Mouse (Mus musculus): ENCODE data around the gene Adck1. TPM values are rescaled to one million over a fixed set of nuclear protein-coding genes. Genes with fewer than 3 reads are reported as not detected.

Gene Adck1
- polyA plus RNA-seq, 1 experiment = 46.9 TPM

DNA sequence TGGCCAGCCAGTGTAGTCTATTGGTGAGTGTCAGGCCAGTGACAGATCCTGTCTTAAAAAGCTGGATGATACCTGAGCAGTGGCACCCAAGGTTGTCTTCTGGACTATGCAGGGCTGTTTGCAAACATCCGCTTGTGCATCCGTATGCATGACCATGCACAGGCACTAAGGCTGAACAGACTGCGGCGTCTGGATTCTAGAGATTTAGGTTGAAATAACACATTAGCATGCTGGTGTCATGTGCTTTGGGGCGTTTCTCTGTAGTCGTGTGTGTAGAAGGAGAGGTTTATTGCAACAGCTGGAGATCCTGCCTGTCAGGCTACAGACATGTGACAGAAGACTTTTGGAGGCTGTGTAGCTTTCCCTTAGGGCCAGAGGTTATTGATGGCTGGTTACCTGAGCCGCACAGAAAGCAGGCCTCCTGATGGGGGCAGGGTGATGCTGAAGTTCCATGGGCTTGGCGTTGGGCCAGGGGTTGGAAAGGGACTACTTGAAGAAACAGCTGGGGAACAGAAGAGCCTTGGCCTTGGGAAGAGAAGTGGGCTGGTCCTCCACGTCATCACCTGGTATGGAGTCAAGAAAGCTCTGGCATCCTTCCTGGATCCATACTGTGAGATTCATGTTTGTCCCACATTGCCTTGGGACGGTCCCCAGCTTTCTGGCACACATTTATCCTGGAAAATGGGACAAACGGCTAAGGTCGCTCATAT lies 59.7 kb downstream of the Adck1 start:
- DNase-seq (ENCODE audit: extremely low spot score in 1 of 2, low spot score in 1 of 2) = no peak

DNA sequence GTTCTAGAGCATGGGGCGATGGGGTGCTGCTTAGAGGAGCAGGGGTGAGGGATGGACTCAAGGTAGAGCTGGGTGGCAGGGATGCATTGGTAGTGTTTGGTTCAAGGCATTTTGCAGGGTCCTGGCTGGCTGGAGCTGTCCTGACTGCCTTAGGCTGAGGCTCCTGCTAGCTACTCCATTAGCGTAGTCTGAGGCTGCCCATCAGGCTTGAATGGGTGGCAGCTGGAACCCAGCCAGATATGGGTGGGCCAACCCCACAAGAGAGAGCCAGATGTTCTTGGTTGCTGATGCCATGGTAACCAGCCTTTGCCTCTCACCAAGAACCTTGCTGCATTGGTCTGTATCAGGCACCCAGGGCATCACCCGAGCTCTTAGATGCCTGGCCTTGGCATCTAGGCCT lies 66.6 kb downstream of the Adck1 start:
- no peak for DNase-seq (ENCODE audit: extremely low spot score in 1 of 2, low spot score in 1 of 2)

DNA sequence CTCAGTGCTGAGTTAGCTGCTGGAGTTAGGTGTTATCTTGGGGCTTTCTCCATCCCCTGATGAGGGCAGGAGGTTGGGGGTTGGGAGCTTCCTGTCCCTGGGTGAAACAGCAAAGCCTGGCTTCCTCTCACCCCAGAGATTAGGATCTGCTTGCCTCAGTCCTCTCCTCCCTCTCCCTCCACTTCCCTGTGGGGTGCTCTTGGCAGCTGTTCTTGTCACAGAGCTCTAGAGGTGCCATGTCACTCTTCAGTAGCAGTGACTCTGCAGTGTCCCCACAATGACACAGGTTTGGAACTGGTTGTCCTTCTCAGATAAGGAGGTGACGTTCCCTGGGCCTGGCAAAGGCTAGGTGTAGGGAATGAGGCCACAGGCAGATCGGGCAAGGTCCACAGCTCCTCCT lies 68.4 kb downstream of the Adck1 start:
- no peak for DNase-seq (ENCODE audit: extremely low spot score in 1 of 2, low spot score in 1 of 2)

GRCm38 (mm10) chr12:88432277-88432676 lies 71.9 kb downstream of the Adck1 start:
- DNase-seq (ENCODE audit: extremely low spot score in 1 of 2, low spot score in 1 of 2) = no peak

DNA sequence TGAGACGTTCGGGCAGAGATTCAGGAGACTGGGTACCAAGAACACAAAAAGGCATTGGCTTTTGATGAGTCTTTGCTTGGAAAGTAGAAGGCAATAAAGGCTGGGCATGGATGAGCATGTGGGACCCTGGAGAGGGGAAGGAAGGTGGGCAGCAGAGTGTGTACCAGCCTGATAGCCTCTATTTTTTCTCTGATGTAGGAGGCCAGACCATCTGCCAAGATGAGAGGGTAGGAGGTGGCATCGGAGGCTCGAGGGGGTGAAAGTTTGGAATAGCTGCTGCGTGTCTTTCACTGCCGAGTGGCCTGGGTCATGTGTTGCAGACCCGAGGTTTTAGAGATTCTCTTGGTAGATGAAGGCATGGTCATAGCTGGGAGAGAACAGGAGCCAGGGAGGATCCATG lies 72.8 kb downstream of the Adck1 start:
- peak; percentile 45 to 46 for DNase-seq (ENCODE audit: extremely low spot score in 1 of 2, low spot score in 1 of 2)

DNA sequence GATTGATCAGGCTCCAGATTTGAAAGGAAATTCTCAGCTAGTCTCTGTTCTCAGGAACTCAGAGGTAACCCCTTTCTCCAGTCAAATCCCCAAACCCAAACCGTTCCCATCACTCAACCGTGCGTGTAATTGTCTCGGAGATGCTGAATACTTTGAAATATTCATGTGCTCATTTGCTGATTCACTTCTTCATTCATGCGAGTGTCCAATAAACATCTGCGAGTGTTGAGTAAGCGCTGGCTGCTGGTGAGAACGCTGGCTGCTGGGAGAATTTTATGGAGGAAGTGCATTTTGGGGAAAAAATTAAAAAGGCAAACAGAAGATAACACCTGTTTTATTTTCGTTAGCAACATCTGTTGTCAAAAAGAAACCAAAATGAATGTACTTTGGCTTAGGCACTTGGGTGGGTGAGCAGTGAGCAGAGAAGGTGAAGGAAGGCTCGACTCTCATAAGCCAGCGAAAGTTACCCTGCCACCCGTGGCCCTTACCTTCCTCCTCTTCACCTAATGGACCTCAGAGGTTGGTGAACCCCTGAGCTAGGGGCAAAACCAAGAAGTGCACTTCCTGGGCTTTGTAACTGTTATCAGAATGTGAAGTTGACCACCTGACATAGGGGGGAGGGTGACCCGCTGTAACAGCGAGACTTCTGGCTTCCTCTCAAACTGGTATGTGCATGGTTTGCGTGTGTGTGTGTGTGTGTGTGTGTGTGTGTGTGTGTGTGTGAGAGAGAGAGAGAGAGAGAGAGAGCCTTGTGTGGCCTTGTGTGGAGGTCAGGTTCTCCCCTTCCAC lies 76.8 kb downstream of the Adck1 start:
- DNase-seq (ENCODE audit: extremely low spot score in 1 of 2, low spot score in 1 of 2) = peak in 1 of 2 experiments; percentile 58

DNA sequence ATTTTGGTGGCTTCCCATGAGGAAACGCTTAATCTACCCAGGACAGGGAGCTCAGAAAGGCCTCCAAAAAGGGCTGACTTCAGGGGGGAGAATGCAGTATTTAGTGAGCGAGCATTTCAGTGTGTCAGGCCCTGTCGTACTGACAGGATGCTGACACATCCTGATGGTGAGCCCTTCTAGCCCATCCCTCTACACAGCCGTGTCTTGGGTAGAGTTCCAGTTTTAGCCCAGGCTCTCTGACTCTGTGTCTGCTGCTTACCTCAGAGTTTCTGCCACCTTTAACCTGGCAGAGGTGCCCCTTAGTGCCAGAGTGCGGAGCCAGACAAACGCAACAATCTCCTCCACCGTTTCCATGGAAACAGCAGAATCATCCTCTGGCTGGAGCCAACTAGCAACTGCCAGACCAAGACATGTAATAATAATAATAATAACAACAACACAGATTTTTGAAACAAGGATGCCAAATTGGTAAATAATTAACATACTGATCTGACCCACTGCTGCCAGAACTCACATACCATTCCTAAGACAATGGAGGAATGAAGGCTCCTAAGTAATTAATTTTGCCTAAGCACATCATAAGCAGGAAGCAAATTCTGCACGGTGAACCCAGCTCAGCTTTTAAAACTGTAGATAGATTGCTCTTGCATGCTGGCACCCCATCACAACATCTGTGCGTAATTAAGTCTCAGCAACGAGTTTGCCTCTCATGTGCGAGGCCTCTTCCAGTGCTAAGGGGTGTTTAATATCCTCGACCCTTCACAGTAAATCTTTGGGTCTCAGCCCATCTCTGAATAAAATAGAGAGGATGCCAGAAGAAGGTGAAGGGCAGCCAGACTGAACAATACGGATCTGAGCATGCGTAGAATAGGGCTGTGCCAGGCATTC lies 81.8 kb downstream of the Adck1 start:
- DNase-seq (ENCODE audit: extremely low spot score in 1 of 2, low spot score in 1 of 2) = no peak

GRCm38 (mm10) chr12:88444040-88444439 lies 83.7 kb downstream of the Adck1 start:
- no peak for DNase-seq (ENCODE audit: extremely low spot score in 1 of 2, low spot score in 1 of 2)

GRCm38 (mm10) chr12:88445471-88445870 lies 85.1 kb downstream of the Adck1 start:
- no peak for DNase-seq (ENCODE audit: extremely low spot score in 1 of 2, low spot score in 1 of 2)

DNA sequence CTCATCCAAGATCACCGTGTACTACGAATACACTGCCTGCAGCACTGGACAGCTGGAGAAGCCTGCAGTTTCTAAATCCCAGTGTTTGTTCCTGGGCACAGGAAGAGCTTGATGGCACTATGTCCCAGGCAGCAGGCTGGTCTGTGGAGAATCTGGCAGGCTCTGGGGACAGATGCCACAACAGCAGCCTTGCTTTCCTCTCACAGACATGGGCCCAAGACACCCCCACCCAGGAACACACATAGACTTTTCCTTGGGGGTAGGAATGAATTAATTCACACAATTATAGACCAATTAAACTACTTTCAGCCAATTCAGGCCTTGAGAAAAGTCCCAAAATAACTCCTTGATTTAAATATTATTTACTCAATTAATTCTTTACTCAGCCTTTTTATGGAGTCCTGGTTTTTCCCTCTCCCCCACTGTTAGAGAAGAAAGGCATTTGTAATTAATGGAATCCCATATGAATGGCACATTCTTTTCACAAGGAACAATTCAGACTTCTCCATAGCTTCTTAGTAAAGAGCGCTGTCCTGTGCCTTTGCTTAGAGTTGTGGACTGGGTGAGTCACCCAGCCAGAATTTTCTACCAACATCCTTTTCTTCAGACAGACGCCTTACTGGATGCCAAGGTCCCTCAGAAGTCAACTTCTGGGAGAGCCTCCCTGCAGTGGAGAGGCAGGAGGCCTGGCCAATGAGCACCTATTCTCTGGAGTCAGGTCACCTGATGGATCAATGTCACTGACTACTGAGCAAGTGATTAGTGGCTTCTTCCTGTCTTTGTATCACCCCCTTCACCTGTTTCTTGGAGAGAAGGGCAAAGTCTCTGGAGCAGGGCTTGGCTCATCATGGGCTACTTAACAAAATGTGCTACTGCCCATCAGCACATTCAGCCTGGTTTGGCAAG lies 90.6 kb downstream of the Adck1 start:
- no peak for DNase-seq (ENCODE audit: extremely low spot score in 1 of 2, low spot score in 1 of 2)

DNA sequence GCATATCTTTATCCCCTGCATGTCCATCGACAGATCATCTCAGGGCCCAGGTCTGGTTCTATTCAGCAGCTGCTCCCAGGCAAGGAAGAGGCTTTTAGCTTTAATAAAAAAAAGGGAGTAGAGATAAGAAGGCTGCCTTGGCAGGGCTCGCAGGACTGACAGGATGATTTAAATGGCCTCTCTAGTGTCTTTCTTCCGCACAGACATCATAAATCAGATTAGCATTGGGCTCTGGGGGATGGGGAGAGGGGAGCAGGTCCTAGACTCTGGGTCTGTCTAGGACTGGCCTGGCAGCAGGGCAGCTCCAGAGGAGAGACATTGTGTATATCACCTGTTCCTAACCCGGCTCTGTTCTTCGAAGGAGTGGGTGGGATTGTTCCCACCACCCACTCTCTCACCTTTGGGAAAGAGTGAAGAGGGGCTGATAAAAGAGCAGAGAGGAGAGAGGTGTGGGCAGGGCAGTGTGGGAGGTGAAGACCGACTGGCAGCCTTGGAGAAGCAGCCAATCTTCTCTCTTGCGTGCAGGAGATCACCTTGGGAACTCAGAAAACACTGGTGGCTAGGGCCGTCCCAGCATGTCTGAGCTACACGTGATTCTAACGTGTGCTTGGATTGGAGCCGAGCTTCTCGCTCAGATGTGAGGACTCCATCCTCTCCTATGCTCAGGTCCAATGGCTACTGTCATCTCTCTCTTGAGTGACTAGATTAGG lies 94.5 kb downstream of the Adck1 start:
- peak in 1 of 2 experiments; percentile 48 for DNase-seq (ENCODE audit: extremely low spot score in 1 of 2, low spot score in 1 of 2)

GRCm38 (mm10) chr12:88457021-88457420 lies 96.7 kb downstream of the Adck1 start:
- no peak for DNase-seq (ENCODE audit: extremely low spot score in 1 of 2, low spot score in 1 of 2)

DNA sequence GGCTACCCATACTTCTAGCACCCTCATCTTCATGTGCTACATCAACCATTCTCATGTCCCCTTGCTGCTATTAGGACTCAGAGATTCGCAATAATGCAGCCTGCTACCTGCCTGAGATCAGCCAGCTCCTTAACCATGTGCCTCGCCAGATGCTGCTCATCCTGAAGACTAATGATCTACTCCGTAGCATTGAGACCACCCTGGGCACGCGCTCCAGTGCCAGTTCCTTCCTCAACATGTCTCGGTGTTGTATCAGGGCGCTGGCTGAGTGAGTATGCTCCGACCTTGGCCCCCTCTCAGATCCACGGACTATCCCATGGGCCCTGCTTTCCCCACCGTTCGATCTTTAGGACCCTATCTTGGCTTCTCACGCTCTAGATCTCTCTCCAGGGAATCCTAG lies 98.6 kb downstream of the Adck1 start:
- no peak for DNase-seq (ENCODE audit: extremely low spot score in 1 of 2, low spot score in 1 of 2)

GRCm38 (mm10) chr12:88459461-88459860 lies 99.1 kb downstream of the Adck1 start:
- DNase-seq (ENCODE audit: extremely low spot score in 1 of 2, low spot score in 1 of 2) = no peak

DNA sequence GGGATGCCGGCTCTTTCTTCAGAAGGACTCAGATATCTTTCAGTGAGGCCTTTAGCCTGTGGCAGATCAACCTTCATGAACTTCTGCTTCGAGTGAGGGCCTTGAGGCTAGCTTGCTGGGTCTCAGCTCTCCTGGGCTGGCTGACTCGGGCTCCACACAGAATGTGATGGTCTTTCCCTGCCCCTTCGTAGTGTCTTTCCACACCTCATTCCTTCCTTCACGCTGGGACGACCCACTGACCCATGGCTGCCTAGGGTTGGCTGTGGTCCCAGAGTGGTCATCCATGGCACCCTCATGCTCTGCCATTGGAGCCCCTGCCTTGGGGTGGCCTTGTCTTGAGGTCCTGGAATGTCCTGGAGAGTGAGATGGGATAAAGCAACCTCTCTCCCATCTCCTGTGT lies 100.7 kb downstream of the Adck1 start:
- DNase-seq (ENCODE audit: extremely low spot score in 1 of 2, low spot score in 1 of 2) = no peak

DNA sequence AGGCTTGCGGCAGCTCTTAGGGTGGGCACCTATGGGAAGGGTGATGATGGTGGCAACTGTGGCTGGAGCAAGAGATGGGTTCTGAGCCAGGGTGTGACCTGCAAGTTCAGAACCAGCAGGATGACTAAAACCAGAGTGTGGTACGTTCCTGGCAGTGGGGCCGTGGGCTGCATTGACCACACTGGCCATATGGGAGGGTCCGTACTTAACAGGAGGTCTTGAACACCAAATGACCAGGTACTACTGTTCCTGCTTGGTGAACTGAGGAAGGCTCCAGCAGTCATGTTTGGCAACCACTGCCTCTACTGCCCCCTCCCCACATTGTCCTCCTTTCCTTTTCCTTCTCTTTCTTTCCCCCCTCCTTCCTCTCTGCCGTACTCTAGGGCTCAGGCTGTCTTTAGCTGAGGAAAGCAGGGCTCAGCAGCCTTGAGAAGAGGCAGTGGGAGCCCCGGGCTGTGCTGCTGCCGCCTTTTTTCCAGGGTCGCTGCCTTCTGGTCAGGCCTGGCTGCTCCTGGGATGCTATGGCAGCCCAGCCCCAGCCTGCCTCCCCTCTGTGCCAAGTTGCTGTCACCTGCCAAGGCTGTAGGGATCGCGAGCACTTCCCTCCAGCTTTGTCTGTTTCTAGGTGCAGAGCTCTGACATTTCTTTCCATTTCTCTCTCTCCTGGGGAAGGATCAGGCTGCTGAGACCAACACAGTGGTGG lies 103.4 kb downstream of the Adck1 start:
- no peak for DNase-seq (ENCODE audit: extremely low spot score in 1 of 2, low spot score in 1 of 2)

DNA sequence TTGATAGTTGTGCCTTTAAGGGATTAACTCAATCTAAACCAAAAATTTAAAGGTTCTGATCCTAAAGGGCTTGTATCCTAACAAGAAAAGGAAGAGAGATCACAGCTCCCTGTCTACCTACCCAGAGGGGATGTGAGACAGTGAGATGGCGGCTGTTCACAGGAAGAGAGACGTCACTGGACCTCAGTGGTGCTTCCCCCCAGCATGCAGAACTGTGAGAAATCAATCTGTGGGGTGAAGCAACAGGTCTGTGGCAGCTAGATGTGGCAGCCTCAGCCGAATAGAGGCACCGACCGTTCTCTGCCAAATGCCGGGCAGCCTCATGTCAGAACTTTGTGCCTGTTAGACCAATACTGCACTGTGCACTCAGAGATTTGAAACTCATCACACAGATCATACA lies 106.4 kb downstream of the Adck1 start:
- DNase-seq (ENCODE audit: extremely low spot score in 1 of 2, low spot score in 1 of 2) = no peak

DNA sequence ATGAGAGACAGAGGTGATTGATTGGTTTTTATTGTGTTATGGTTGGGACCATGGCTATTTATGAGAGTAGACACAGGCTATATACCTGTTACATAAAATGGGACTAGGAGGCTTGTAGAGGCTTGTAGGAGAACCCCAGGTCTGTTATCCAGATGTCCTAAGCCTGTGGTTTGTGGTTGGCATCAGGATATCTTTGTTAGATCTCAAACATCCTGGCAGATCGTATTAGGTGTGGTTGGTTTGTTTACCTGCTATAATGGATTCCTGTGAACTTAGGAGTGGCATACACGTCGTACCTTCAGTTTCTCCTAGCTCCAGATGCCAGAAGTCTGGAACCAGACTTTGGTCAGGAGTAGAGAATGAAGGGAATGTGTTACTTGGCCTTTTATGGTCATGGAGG lies 106.9 kb downstream of the Adck1 start:
- no peak for DNase-seq (ENCODE audit: extremely low spot score in 1 of 2, low spot score in 1 of 2)

DNA sequence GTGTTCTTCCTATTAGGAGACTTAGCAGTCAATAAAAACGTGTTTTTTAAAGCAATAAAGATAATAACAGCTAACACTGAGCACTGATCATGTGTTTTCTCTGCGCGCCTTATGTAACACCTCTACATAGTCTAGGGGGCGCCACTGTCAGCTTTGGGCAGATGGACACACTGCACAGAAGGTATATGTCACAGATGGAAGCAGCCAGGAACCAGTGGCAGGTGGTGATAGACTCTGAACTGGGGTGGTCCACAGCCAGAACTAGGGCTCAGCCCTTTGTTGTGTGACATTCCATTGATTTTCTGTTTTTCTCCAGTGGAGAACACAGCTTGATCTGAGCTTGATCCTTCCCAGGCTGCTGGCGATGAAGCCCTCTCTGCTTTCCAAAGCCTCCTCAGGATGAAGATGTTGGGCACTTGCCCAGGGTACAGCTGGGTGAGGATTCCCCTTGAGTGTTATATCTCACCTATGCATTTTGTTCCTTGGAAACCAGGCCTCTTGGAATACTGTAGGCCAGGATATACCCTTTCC lies 107.6 kb downstream of the Adck1 start:
- DNase-seq (ENCODE audit: extremely low spot score in 1 of 2, low spot score in 1 of 2) = no peak

Measured in frontal cortex, adult 2 months (tissue).